Mouse (Mus musculus) large intestine, adult 2 months (tissue): ENCODE data around the gene Tmem198b. TPM values are rescaled to one million over a fixed set of nuclear protein-coding genes. Genes with fewer than 3 reads are reported as not detected.
A peak's percentile ranks its signal among the peaks of the same experiment; 100 is the strongest.
"Not testable (repeated sequence)": the region's sequence is repeated elsewhere in the genome, so short reads cannot be mapped to it uniquely, and the experiment has no call there.

Experiments
- DNase-seq: peaks from one replicate; pipeline ENCODE4 v3.0.0-alpha.2; 2012; ENCODE audit warnings: low read depth, low spot score
- WGBS: fragments of 180-500 bp; shearing (Covaris S2); methylation state at CpG from one replicate; pipeline ENCODE4 v1.1.7; 2018; 5-methylcytosine and 5-hydroxymethylcytosine counted together
- polyA plus RNA-seq: library from polyadenylated mRNA; depleted of rRNA; stranded (reverse); fragments of >200 nt; gene quantifications from 2 replicates; pipeline ENCODE4 v1.2.3, GENCODE M21; 2012; rRNA removed

Gene Tmem198b
- 8.6 and 9.2 TPM in 2 replicates for polyA plus RNA-seq

DNA sequence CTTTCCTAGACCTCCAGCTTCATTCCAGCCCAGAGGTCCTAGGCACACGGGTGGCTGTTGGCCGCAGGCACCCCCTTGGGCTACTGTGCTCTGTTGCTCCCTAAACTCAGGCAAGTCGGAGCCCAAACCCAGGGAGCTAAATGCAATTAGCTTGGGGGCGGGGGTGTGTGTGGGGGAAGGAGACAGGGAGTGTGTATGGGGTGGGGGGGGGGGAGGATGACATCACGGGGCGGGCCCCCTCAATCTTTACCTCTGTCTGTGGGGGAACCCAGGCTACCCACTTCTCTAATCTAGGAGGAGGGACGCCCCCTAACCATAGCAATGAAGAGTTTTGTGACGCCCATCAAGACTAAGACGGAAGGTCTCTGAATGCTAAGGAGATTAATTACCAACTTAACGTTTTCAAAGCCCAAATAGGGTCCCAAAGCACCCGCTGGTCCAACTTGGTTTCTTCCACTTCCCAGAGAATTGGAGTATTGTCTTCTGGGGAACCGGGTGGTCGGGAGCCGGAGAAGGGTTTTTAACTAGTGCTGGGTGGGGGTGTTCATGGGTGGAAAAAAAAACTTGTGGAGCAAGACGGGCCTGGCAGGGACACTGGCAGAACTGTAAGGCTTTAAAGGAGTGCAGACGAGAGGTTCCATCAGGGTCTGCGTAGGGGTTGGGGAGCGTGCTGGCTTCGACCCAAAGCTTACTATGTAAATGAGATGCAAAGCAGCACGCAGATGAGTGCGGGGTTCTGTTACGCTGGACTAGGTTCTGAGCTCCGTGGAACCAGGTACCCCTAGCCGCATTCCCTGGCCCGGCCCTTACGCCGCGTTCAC lies at the start of gene Tmem198b:
Gene Tmem198b, minus strand, starts transcription at position 100 of the 821 bp plus-strand sequence.
- under 1% methylated on average over 28 of the region's 28 CpGs for WGBS
- no peak for DNase-seq

- WGBS, result 45% methylated on average over 3 of the region's 3 CpGs
Measured at GRCm38 (mm10) chr10:128850339-128850738, 46.2 kb upstream of the Tmem198b start.

DNA sequence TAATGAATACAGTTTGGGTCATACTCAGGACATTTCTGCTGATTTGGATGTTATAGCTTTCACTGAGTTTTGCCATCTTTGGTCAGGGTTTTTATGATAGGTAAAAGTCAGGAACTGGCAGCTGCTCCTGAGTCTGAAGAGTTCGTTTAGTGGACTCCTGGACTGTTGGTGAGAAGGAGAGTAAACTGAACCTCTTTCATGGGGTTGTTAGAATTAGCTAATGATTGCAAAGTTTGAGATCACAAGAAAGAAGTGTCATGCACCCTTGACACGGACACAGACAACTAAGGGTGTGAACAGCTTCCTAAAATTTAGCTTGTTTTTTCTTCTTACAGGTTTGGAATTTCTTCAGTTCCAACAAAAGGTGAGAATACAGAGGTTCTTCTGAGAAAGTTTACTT lies 44.3 kb upstream of the Tmem198b start:
- 31% methylated on average over 2 of the region's 2 CpGs for WGBS
- no peak for DNase-seq

More at GRCm38 (mm10) chr10:128850339-128850738, 46.2 kb upstream of the Tmem198b start:
- no peak for DNase-seq

GRCm38 (mm10) chr10:128846664-128847063 lies 42.5 kb upstream of the Tmem198b start:
- 96% methylated on average over 4 of the region's 4 CpGs for WGBS
- no peak for DNase-seq

DNA sequence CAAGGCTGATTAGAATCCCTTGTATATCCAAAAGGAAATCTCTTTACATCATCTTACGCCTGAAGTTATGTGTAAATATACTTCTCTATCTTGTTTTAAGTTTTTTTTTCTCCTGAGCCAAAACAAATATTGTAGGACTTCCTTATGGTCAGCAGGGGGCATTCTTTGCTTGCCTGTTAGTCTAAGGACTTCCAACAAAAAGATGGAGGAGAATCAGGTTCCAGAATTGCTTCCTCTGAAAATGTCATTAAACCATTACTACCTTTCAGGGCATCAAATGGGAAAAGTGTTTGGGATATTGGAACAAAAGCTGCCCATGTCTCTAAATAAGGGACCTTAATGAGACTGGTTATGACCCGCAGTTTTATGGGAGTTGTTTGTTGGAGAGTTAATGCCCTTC lies 41.3 kb upstream of the Tmem198b start:
- no peak for DNase-seq
- WGBS, result 26% methylated on average over 2 of the region's 2 CpGs

DNA sequence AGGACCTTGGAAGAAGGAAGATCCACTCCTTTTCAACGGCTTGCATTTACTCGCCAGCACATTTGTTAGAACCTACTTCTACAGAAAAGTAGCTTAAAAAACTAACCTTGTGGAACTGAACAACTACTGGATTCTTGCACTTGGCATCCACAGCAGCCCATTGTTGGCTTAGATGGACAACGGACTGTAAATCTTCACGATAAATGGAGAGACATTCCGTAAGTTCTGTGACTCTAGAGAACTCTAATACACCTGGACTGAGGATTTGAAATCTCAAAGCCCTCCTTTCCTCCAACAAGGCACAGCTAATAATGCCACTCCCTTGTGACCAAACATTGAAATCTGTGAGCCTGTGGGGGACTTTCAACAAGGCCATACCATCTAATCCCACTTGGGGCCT lies 39.1 kb upstream of the Tmem198b start:
- 88% methylated on average over 5 of the region's 5 CpGs for whole genome bisulfite sequencing
- no peak for DNase-seq

DNA sequence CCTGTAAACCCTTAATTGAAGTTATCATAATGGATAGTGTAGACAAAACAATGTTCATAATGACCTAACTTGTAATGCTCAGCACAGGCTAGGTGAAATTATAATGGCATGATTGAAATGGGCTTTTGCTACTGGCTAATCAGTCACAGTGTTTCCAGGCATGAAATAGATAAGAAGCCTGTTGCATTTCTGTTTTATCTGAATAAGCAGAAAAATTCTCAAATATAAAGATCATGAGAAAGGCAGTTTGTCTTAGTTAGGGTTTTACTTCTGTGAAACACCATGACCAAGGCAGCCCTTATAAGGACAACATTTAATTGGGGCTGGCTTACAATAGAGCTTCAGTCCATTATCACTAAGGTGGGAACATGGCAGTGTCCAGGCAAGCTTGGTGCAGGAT lies 36.4 kb upstream of the Tmem198b start:
- DNase-seq, result no peak

DNA sequence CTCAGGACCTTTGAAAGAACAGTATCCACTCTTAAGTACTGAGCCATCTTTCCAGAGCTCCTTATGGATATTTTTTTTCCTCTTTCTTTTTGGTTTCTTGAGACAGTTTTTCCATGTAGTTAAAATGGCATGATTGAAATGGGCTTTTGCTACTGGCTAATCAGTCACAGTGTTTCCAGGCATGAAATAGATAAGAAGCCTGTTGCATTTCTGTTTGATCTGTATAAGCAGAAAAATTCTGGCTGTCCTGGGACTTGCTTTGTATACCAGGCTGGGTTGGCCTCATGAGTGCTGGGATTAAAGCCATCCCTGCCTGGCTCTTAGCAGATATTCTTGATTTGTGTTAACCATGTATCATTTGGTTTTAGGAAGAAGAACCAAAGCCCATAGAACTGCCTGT lies 35.3 kb upstream of the Tmem198b start:
- no peak for DNase-seq

DNA sequence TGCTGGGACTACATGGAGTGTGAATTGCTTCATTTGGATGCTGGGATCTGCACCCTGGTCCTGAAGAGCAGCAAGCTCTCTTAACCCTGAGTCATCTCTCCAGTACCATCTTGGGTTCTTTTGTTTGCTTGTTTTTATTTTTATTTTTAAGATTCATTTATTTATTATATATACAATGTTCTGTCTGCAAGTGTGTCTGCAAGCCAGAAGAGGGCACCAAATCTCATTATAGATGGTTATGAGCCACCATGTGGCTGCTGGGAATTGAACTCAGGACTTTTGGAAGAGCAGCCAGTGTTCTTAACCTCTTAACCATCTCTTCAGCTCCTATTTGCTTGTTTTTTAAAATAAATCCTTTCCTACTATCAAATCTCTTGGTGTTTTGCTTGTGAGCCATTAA lies 33.2 kb upstream of the Tmem198b start:
- DNase-seq, result no peak

DNA sequence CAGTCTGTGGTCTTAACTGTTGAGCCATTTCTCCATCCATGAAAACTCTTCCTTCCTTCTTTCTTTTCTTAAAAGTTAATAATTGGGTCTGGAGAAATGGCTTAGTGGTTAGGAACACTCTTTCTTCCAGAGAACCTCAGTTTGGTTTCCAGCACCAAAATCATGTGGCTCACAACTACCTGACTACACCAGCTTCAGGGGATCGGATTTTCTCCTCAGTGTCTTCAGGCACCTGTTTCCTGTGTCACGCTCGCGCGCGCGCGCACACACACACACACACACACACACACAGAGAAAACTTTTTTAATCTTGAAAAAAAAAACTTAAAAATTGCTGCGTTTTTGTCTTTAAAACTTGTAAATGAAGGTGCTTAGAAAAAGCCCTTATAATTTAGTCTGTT lies 19.7 kb upstream of the Tmem198b start:
- WGBS, result 93% methylated on average over 9 of the region's 9 CpGs
- no peak for DNase-seq

DNA sequence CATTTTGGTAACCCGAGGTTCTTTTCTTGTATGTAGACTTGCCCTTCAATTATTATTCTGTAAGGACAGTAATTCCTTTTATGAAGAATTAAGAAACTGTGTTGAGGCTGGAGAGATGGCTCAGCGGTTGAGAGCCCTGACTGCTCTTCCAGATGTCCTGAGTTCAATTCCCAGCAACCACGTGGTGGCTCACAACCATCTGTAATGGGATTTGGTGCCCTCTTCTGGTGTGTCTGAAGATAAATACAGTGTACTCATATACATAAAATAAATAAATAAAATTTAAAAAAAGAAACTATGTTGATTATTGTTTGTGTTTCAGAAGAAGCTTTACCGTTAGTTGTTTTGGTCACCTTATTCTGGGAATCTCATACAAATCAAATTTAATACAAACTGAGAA lies 18.9 kb upstream of the Tmem198b start:
- not testable (repeated sequence) for DNase-seq
- 66% methylated on average over 4 of the region's 4 CpGs for WGBS

DNA sequence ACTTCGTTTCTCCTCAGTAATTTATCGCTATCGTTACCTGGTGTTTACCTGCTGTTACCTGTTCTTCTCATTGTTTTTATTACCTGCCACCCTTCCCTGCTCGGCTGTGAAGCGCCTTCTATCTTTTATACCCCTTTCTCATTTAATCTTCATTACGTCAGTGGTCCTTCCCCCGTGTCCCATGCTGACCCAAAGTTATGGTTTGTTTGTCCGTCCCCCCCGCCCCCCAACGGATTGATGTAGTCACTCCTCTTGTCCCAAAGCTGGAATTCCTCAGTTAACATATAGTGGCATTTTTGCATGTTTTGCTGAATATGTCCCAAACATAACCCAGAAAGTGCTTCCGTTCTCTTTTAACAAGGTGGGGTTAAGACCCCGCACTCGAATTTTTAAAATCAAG lies 18.0 kb upstream of the Tmem198b start:
- DNase-seq, result no peak
- 2% methylated on average over 13 of the region's 13 CpGs for WGBS

GRCm38 (mm10) chr10:128821358-128822056 lies 17.3 kb upstream of the Tmem198b start, which contains the start of gene Ormdl2:
Ormdl2 (minus strand) TSS chr10:128821645.
- under 1% methylated on average over 46 of the region's 46 CpGs for WGBS
- peak; percentile 100 for DNase-seq

- WGBS, result 83% methylated on average over 4 of the region's 4 CpGs
- no peak for DNase-seq
Measured at GRCm38 (mm10) chr10:128820217-128820616, 16.0 kb upstream of the Tmem198b start.

- no peak for DNase-seq
- 91% methylated on average over 13 of the region's 13 CpGs for WGBS
Measured at GRCm38 (mm10) chr10:128817033-128817432, 12.9 kb upstream of the Tmem198b start, which contains the start of gene Sarnp. Sarnp (plus strand) TSS chr10:128817333.

DNA sequence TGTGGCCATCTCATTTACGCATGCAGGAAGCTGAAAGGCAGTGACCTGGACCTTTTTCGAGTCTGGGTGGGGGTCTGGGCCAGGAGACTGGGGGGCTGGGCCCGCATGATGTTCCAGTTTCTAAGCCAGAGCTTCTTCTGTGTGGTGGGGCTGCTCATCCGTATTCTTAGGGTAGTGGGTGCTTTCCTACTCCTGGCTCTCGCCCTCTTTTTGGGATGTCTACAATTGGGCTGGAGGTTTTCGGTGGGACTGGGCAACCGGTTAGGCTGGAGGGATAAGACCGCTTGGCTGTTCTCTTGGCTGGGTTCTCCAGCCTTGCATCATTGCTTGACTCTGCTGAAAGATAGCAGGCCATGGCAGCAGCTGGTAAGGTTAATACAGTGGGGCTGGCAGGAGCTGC lies 2.8 kb upstream of the Tmem198b start:
- WGBS, result 81% methylated on average over 8 of the region's 8 CpGs
- DNase-seq, result no peak

- no peak for DNase-seq
- WGBS, result 20% methylated on average over 6 of the region's 6 CpGs
Measured at GRCm38 (mm10) chr10:128806086-128806485, 1.9 kb upstream of the Tmem198b start.

- under 1% methylated on average over 70 of the region's 70 CpGs for WGBS
- DNase-seq, result peak; percentile 97
Measured at GRCm38 (mm10) chr10:128805092-128806000, 1.2 kb upstream of the Tmem198b start.

- no peak for DNase-seq
- WGBS, result 3% methylated on average over 14 of the region's 14 CpGs
Measured at GRCm38 (mm10) chr10:128803771-128804270, 349 bp downstream of the Tmem198b start, which contains the start of gene Dnajc14. Dnajc14 (plus strand) TSS chr10:128804062.

DNA sequence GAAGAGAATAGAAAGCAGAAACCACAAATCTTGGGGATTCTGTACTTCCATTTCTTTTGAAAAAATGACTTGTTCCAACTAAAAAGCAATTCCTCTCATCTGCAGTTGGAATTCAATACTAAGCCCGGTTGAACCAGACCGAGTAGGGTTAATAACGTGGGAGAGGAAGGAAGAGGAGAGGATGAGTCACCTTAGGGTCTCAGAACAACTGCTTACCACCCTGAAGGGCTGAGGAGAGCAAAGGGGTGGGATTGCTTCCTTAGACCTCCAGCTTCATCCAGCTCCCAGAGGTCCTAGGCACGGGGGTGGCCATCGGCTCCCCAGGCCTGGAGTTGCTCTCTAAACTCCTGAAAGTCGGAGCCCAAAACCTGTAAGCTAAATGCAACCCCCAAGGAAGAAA lies 809 bp downstream of the Tmem198b start:
- 35% methylated on average over 6 of the region's 6 CpGs for WGBS
- DNase-seq, result no peak
